25 mouse cellular contexts compared by ENCODE assay signal in genomic region chr11:74183168-74183567, GRCm38 (mm10). TPM values are rescaled to one million over a fixed set of nuclear protein-coding genes. Genes with fewer than 3 reads are reported as not detected.
A peak's percentile ranks its signal among the peaks of the same experiment; 100 is the strongest.
DNase-seq lines count a peak whose midpoint lies in the region; ATAC-seq and TF ChIP-seq lines count a peak whose summit lies in the region.
"Had no signal": no experiment of that assay in that cellular context is flagged by ENCODE, and none has a peak within 500 bp of the region (broad histone marks: within the 10 kb centered on the region; RNA-seq: fewer than 3 reads in every experiment).

No protein-coding gene starts in this region.

- H3K4me2 ChIP-seq in kidney, postnatal 0 days (ENCODE audit: low read length) = no peak overlapping the region
- H3K4me2 ChIP-seq in kidney, embryonic 14.5 days (replicated peaks; ENCODE audit: low read depth, low read length) = no peak overlapping the region
- H3K4me2 ChIP-seq: embryonic facial prominence, embryonic 13.5 days; forebrain, embryonic 12.5 days; heart, embryonic 11.5 days; heart, embryonic 15.5 days; hindbrain, embryonic 13.5 days had no signal

- H3K27me3 ChIP-seq in kidney, postnatal 0 days (ENCODE audit: insufficient read depth, low read length) = no peaks in the 10 kb centered on the region
- no peaks in the 10 kb centered on the region for H3K27me3 ChIP-seq in kidney, embryonic 14.5 days (ENCODE audit: control insufficient read depth, insufficient read depth, low read length)
- no peaks in the 10 kb centered on the region for H3K27me3 ChIP-seq in Patski
- H3K27me3 ChIP-seq: embryonic facial prominence, embryonic 13.5 days; forebrain, embryonic 12.5 days; heart, embryonic 15.5 days; hindbrain, embryonic 13.5 days had no signal

- H3K36me3 ChIP-seq in kidney, postnatal 0 days (ENCODE audit: insufficient read depth, low read length) = no peaks in the 10 kb centered on the region
- no peaks in the 10 kb centered on the region for H3K36me3 ChIP-seq in kidney, embryonic 14.5 days (ENCODE audit: control insufficient read depth, insufficient read depth, low read length)
- H3K36me3 ChIP-seq: embryonic facial prominence, embryonic 13.5 days; forebrain, embryonic 12.5 days; heart, embryonic 15.5 days; hindbrain, embryonic 13.5 days had no signal

- no peak overlapping the region for H3K9ac ChIP-seq in kidney, postnatal 0 days (ENCODE audit: low read depth, low read length)
- no peak overlapping the region for H3K9ac ChIP-seq in kidney, embryonic 14.5 days (ENCODE audit: low read depth, low read length)
- H3K9ac ChIP-seq: embryonic facial prominence, embryonic 13.5 days; forebrain, embryonic 12.5 days; heart, embryonic 15.5 days; hindbrain, embryonic 13.5 days had no signal

- in situ Hi-C loops in Patski (cut with MboI; ENCODE audit: low pct_unique_long_range_greater_than_20kb) = no loop called here

- no peaks in the 10 kb centered on the region for H3K4me1 ChIP-seq in kidney, postnatal 0 days (replicated peaks; ENCODE audit: insufficient read depth, low read length)
- H3K4me1 ChIP-seq in kidney, embryonic 14.5 days (ENCODE audit: control insufficient read depth, insufficient read depth, low read length) = no peaks in the 10 kb centered on the region
- H3K4me1 ChIP-seq: embryonic facial prominence, embryonic 13.5 days; forebrain, embryonic 12.5 days; heart, embryonic 15.5 days; hindbrain, embryonic 13.5 days had no signal

- TF ChIP-seq CTCF in kidney, postnatal 0 days (IDR thresholded peaks at IDR 0.05; ENCODE audit: low read depth) = no peak
- no peak for TF ChIP-seq CTCF in Patski (IDR thresholded peaks at IDR 0.05)

- peak; percentile 8 for DNase-seq in kidney, postnatal 0 days (ENCODE audit: low spot score)
- DNase-seq in NIH3T3 (ENCODE audit: low read depth) (peak; percentile 27), Patski (ENCODE audit: low read depth, low spot score) (no peak)
- DNase-seq in kidney, postnatal 4 days = peak; percentile 39 to 63
- DNase-seq in adrenal gland, postnatal 14 days = no peak
- DNase-seq in urinary bladder, adult 2 months (ENCODE audit: low spot score) = no peak
- DNase-seq: adrenal gland, postnatal 10 days; cerebellum, adult 11-12 months; cerebellum, adult 9-10 months; cerebellum, postnatal 25 days; gastrocnemius, postnatal 10 days; heart, adult 2 months; heart, postnatal 14 days had no signal

- POLR2A ChIA-PET in Patski (lab: Charles Lee) = no interaction called here

- CTCF ChIA-PET in Patski (lab: Charles Lee) = no interaction called here

- ATAC-seq in kidney, postnatal 0 days (replicated peaks; ENCODE audit: low FRiP score, low read depth) = peak; percentile 52; the same call in 1 of the 2 replicates
- no peak for ATAC-seq in kidney, embryonic 14.5 days (ENCODE audit: low FRiP score, low TSS enrichment)
- peak; percentile 51 for ATAC-seq in Patski
- ATAC-seq: forebrain, embryonic 16.5 days had no signal

- 0 out of 2 replicates have a peak overlapping the region, but pooled peaks have one; percentile 5 for H3K27ac ChIP-seq in kidney, postnatal 0 days
- H3K27ac ChIP-seq in kidney, embryonic 14.5 days (ENCODE audit: low read depth, low read length) = no peak overlapping the region
- H3K27ac ChIP-seq: embryonic facial prominence, embryonic 13.5 days; forebrain, embryonic 12.5 days; heart, adult 2 months; heart, embryonic 15.5 days; hindbrain, embryonic 13.5 days had no signal

- WGBS in kidney, postnatal 0 days = 42% methylated on average over 4 of the region's 4 CpGs
- 75% methylated on average over 4 of the region's 4 CpGs for WGBS in kidney, embryonic 14.5 days

- no peaks in the 10 kb centered on the region for H3K9me3 ChIP-seq in kidney, postnatal 0 days (replicated peaks; ENCODE audit: low read length)
- H3K9me3 ChIP-seq in kidney, embryonic 14.5 days (ENCODE audit: control insufficient read depth, low read length) = no peaks in the 10 kb centered on the region
- H3K9me3 ChIP-seq: heart, embryonic 15.5 days had no signal

- no peak overlapping the region for H3K4me3 ChIP-seq in kidney, postnatal 0 days (replicated peaks; ENCODE audit: low read depth, low read length)
- H3K4me3 ChIP-seq in kidney, embryonic 14.5 days (ENCODE audit: low read length) = no peak overlapping the region
- H3K4me3 ChIP-seq: embryonic facial prominence, embryonic 13.5 days; forebrain, embryonic 12.5 days; heart, adult 2 months; heart, embryonic 15.5 days; hindbrain, embryonic 13.5 days had no signal

RNA-seq across cellular contexts. Expression of gene Olfr403, which starts 2.9 kb away (rescaled TPM):
- polyA plus RNA-seq in kidney, postnatal 0 days (2015; fragmentation: Nextera tagmentation; extraction: Ambion mirVana) = not detected in 2 replicates
- not detected in 2 replicates for polyA plus RNA-seq in kidney, embryonic 14.5 days (2014; fragmentation: Nextera tagmentation; extraction: Ambion mirVana)
- polyA plus RNA-seq in Patski (2021) = not detected
- not detected in 2 replicates for total RNA-seq in adrenal gland, postnatal 14 days (2021)
- polyA plus RNA-seq in urinary bladder, adult 2 months (2012; rRNA removed) = not detected in 2 replicates
- total RNA-seq: adrenal gland, postnatal 10 days; ES-E14; gastrocnemius, postnatal 10 days; heart, adult 2 months; heart, postnatal 14 days; hematopoietic stem cell, adult 5-6 weeks had no signal
- polyA plus RNA-seq: cortical plate, adult 2 months; embryonic facial prominence, embryonic 13.5 days; forebrain, embryonic 12.5 days; forebrain, embryonic 16.5 days; frontal cortex, adult 2 months; gonadal fat pad, adult 2 months; heart, adult 2 months; heart, embryonic 11.5 days; heart, embryonic 15.5 days; hindbrain, embryonic 13.5 days had no signal

RNA-seq across cellular contexts. Expression of gene Olfr43, which starts 28.0 kb away (rescaled TPM):
- not detected in 2 replicates for polyA plus RNA-seq in kidney, postnatal 0 days (2015; fragmentation: Nextera tagmentation; extraction: Ambion mirVana)
- polyA plus RNA-seq in kidney, embryonic 14.5 days (2014; fragmentation: Nextera tagmentation; extraction: Ambion mirVana) = not detected in 2 replicates
- not detected for polyA plus RNA-seq in Patski (2021)
- total RNA-seq in adrenal gland, postnatal 14 days (2021) = not detected in 2 replicates
- not detected in 2 replicates for polyA plus RNA-seq in urinary bladder, adult 2 months (2012; rRNA removed)
- total RNA-seq: adrenal gland, postnatal 10 days; ES-E14; gastrocnemius, postnatal 10 days; heart, adult 2 months; heart, postnatal 14 days; hematopoietic stem cell, adult 5-6 weeks had no signal
- polyA plus RNA-seq: cortical plate, adult 2 months; embryonic facial prominence, embryonic 13.5 days; forebrain, embryonic 12.5 days; forebrain, embryonic 16.5 days; frontal cortex, adult 2 months; gonadal fat pad, adult 2 months; heart, adult 2 months; heart, embryonic 11.5 days; heart, embryonic 15.5 days; hindbrain, embryonic 13.5 days had no signal

RNA-seq across cellular contexts. Expression of gene Olfr402, which starts 29.8 kb away (rescaled TPM):
- polyA plus RNA-seq in kidney, postnatal 0 days (2015; fragmentation: Nextera tagmentation; extraction: Ambion mirVana) = not detected in 2 replicates
- not detected in 2 replicates for polyA plus RNA-seq in kidney, embryonic 14.5 days (2014; fragmentation: Nextera tagmentation; extraction: Ambion mirVana)
- not detected for polyA plus RNA-seq in Patski (2021)
- total RNA-seq in adrenal gland, postnatal 14 days (2021) = not detected in 2 replicates
- polyA plus RNA-seq in urinary bladder, adult 2 months (2012; rRNA removed) = not detected in 2 replicates
- total RNA-seq: adrenal gland, postnatal 10 days; ES-E14; gastrocnemius, postnatal 10 days; heart, adult 2 months; heart, postnatal 14 days; hematopoietic stem cell, adult 5-6 weeks had no signal
- polyA plus RNA-seq: cortical plate, adult 2 months; embryonic facial prominence, embryonic 13.5 days; forebrain, embryonic 12.5 days; forebrain, embryonic 16.5 days; frontal cortex, adult 2 months; gonadal fat pad, adult 2 months; heart, adult 2 months; heart, embryonic 11.5 days; heart, embryonic 15.5 days; hindbrain, embryonic 13.5 days had no signal

Comparison
In these comparisons a context has a peak if more than half of its experiments do, and no peak if none do; other contexts are left out.
1. DNase-seq: peak in kidney, postnatal 0 days (single experiment), NIH3T3 (single experiment) and kidney, postnatal 4 days (2 of 2); none in Patski (single experiment), adrenal gland, postnatal 14 days (single experiment) and urinary bladder, adult 2 months (single experiment).